Mouse (Mus musculus): ENCODE measurements around the gene Gda. TPM values are rescaled to one million over a fixed set of nuclear protein-coding genes. Genes with fewer than 3 reads are reported as not detected.

The Gda gene
- total RNA-seq, 1 experiment from 2014 or later, result 629 TPM

GRCm38 (mm10) chr19:21384231-21384630, 89.0 kb downstream of the Gda start:
- ATAC-seq (ENCODE audit: extremely low read depth, insufficient number of reproducible peaks, low FRiP score, poor library complexity, severe bottlenecking), result no peak; the same call in 1 of the 2 replicates

- ATAC-seq (ENCODE audit: extremely low read depth, insufficient number of reproducible peaks, low FRiP score, poor library complexity, severe bottlenecking), result peak; percentile 97
Measured at GRCm38 (mm10) chr19:21383491-21384226, 89.6 kb downstream of the Gda start.

GRCm38 (mm10) chr19:21381696-21382095, 91.5 kb downstream of the Gda start:
- no peak for ATAC-seq (ENCODE audit: extremely low read depth, insufficient number of reproducible peaks, low FRiP score, poor library complexity, severe bottlenecking)

GRCm38 (mm10) chr19:21379195-21379594, 94.0 kb downstream of the Gda start:
- no peak for ATAC-seq (ENCODE audit: extremely low read depth, insufficient number of reproducible peaks, low FRiP score, poor library complexity, severe bottlenecking)

- no peak for ATAC-seq (ENCODE audit: extremely low read depth, insufficient number of reproducible peaks, low FRiP score, poor library complexity, severe bottlenecking)
Measured at GRCm38 (mm10) chr19:21376445-21377218, 96.6 kb downstream of the Gda start.

- ATAC-seq (ENCODE audit: extremely low read depth, insufficient number of reproducible peaks, low FRiP score, poor library complexity, severe bottlenecking), result peak; percentile 86
Measured at GRCm38 (mm10) chr19:21373073-21373755, 100.0 kb downstream of the Gda start.

GRCm38 (mm10) chr19:21372395-21373072, 100.7 kb downstream of the Gda start:
- no peak for ATAC-seq (ENCODE audit: extremely low read depth, insufficient number of reproducible peaks, low FRiP score, poor library complexity, severe bottlenecking)

- ATAC-seq (ENCODE audit: extremely low read depth, insufficient number of reproducible peaks, low FRiP score, poor library complexity, severe bottlenecking), result no peak
Measured at GRCm38 (mm10) chr19:21371337-21371736, 101.9 kb downstream of the Gda start.

GRCm38 (mm10) chr19:21370782-21371181, 102.5 kb downstream of the Gda start:
- ATAC-seq (ENCODE audit: extremely low read depth, insufficient number of reproducible peaks, low FRiP score, poor library complexity, severe bottlenecking), result no peak

- ATAC-seq (ENCODE audit: extremely low read depth, insufficient number of reproducible peaks, low FRiP score, poor library complexity, severe bottlenecking), result no peak
Measured at GRCm38 (mm10) chr19:21369175-21369574, 104.1 kb downstream of the Gda start.

GRCm38 (mm10) chr19:21368595-21368994, 104.7 kb downstream of the Gda start:
- no peak for ATAC-seq (ENCODE audit: extremely low read depth, insufficient number of reproducible peaks, low FRiP score, poor library complexity, severe bottlenecking)

- ATAC-seq (ENCODE audit: extremely low read depth, insufficient number of reproducible peaks, low FRiP score, poor library complexity, severe bottlenecking), result 0 out of 2 replicates have a peak, but pooled peaks have one; percentile 63
Measured at GRCm38 (mm10) chr19:21357792-21358191, 115.5 kb downstream of the Gda start.

GRCm38 (mm10) chr19:21349634-21350033, 123.6 kb downstream of the Gda start:
- ATAC-seq (ENCODE audit: extremely low read depth, insufficient number of reproducible peaks, low FRiP score, poor library complexity, severe bottlenecking), result no peak

- no peak for ATAC-seq (ENCODE audit: extremely low read depth, insufficient number of reproducible peaks, low FRiP score, poor library complexity, severe bottlenecking)
Measured at GRCm38 (mm10) chr19:21346646-21347045, 126.6 kb downstream of the Gda start.

Other genes with a start within 250 kb of the Gda start
- gene Zfand5, start 201.2 kb downstream of the Gda start, total RNA-seq (2017), result 186 and 188 TPM in 2 replicates
- gene 1110059E24Rik, start 179.5 kb upstream of the Gda start, total RNA-seq (2017), result 116 and 172 TPM in 2 replicates
- 110 and 128 TPM in 2 replicates for gene Abhd17b, start 179.7 kb upstream of the Gda start, total RNA-seq (2017)

Measured in neutrophil, adult 5-6 weeks (primary cell).